Mouse (Mus musculus) embryo, embryonic 9.5 days (tissue): ENCODE results near the gene Slc9c1.
A peak's percentile ranks its signal among the peaks of the same experiment; 100 is the strongest.
"Not testable (repeated sequence)": the region's sequence is repeated elsewhere in the genome, so short reads cannot be mapped to it uniquely, and the experiment has no call there.

Experiments
- DNase-seq: peaks from one replicate; pipeline ENCODE4 v3.0.0-alpha.2; 2017; ENCODE audit errors: extremely low spot score

The Slc9c1 gene

GRCm38 (mm10) chr16:45535009-45535408, at the start of gene Slc9c1:
Slc9c1 (plus strand) TSS chr16:45535309.
- DNase-seq, result no peak

GRCm38 (mm10) chr16:45492927-45493326, 42.2 kb upstream of the Slc9c1 start, which contains the start of gene Gm609:
Gm609 (minus strand) TSS chr16:45492969.
- no peak for DNase-seq

DNA sequence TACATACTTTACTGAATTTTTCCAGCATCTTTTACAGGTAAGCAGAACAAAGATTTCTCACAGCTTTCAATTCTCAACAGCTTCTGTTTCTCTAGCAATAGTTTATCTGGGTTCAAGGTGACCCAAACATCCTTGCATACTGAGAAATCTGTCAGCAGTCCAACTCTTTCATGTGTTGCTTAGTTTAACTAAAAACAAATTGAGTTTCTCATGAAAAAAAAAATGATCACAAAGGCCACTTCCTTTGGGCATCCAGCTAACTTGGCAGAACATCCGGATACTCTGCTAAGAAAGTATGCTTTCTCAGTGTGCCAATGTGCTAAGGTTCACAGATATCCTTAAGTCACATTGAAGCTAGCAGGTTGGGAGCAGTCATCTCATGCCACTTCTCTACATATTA, 39.8 kb upstream of the Slc9c1 start:
- DNase-seq, result no peak

DNA sequence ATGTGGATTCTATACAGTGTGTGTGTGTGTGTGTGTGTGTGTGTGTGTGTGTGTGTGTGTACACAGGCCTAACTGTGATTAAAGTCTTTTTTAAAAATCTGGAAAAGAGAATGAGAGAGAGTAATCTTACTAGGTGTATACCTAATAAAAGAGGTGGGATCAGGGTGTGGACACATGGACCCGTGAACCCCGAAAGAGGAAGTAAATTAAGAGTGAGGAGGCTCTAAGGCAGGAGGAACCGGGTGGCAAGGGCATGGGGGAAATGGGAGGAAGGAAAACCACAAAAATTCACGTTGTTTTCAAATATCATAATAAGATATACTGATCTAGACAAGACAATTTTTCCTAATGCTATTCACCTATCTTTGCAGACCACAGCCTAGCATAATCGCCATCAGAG, 9.6 kb upstream of the Slc9c1 start:
- no peak for DNase-seq

DNA sequence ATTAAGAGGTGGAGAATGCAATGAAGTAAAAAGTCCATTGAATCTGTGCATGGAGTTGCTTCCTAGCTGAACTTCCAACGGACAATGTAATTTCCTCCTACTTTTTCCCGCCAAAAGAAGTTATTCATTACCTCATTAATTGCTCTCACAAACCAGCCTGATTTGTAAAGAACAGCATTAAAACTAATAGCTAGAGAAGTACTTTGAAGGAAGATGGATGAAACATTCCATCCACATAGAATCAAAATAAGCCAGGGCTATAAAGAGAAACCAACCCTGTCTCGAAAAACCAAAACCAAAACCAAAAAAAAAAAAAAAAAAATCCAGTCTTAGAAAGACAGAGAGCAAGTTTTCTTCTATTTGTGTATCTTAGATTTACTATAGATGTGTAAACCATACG, 3.2 kb upstream of the Slc9c1 start, which contains the start of gene Gm17783:
Gene Gm17783, minus strand, starts transcription at position 101 of the 400 bp plus-strand sequence.
- DNase-seq, result no peak

DNA sequence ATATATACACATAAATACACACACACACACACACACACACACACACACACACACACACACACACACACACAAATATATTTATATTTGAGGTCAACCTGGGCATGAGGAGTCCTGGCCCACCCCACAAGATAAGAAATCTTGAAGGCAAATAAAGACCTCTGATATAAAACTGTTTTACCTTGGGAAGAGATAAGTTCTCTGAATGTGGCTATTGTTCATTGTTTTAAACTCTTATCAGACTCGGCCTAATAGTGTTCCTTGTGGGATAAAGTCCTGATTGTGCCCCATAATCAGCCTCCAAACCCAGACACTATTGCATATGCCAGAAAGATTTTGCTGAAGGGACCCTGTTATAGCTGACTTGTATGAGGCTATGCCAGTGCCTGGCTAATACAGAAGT, 3.2 kb downstream of the Slc9c1 start:
- not testable (repeated sequence) for DNase-seq

- no peak for DNase-seq
Observed at GRCm38 (mm10) chr16:45542108-45542507, 7.0 kb downstream of the Slc9c1 start.

DNA sequence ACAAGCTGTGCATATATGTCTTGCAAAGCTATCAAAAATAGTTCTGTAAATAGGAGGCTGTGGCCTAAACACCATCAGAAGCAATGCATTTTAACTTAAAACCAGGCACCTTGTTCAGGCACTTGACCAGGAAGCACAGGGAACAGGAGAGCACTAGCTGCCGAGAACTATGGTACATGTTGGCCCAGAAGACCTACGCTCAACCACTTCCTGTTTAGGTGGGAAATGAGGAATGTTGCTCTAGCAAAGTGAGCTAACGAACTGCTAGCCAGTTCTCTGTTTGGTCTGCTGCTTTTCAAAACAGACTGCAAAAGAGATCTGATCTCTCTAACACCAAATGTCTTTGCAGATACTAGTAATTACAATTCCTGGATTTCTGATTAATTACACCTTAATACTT, 9.2 kb downstream of the Slc9c1 start:
- no peak for DNase-seq

DNA sequence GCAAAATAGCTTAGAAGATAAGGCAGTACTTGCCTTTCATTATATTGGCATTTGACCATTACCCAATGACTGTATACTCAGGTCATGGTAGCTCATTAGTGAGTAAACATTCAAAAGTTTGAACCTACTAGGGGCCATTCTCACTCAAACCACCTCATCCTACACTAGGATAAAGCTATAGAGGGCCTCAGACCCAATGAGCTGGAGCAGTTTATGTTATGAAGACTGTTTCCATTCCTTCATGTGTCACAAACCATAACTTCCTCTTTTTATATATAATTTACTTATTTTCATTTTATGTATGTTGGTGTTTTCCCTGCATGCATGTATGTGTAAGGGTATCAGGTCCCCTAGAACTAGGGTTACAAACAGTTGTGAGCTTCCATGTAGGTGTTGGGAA, 12.9 kb downstream of the Slc9c1 start:
- DNase-seq, result no peak

- DNase-seq, result no peak
Observed at GRCm38 (mm10) chr16:45551579-45551978, 16.5 kb downstream of the Slc9c1 start.

DNA sequence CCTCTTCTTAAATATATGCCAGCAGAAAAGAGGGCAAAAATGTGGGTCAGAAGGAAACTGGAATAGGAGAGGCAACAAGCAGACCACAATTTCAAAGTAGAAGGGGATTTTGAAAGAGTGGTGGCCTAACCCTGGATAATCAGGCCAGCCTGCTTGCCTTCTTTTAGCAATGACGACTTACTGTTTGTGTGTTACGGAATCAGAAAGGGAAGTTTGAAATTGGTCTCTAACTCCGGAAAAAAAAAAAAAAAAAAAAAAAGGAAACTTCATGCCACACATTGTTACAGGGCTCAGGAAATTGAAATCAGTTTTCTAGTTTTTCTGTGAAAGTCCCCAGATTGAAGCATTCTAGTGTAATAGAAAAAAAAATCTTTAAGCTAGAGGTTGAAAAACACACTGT, 26.6 kb downstream of the Slc9c1 start:
- no peak for DNase-seq

DNA sequence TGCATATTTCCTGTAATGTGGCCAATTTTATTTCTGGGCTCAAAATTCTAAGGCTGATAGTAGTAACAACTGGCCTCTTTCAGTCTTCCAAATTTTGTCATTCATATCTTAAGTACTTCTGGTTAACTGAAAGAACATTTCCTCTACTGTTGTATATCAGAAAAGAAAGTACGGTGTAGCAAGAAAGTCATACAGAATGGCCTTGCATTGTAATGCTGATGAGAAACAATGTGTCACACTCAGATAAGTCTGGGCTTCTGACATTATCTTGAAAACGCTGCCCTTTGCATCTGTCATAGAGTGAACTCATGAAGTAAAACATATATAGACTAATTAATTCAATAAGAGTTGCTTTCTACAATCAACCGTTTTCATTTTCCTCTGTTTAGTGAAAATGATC, 37.2 kb downstream of the Slc9c1 start:
- no peak for DNase-seq

DNA sequence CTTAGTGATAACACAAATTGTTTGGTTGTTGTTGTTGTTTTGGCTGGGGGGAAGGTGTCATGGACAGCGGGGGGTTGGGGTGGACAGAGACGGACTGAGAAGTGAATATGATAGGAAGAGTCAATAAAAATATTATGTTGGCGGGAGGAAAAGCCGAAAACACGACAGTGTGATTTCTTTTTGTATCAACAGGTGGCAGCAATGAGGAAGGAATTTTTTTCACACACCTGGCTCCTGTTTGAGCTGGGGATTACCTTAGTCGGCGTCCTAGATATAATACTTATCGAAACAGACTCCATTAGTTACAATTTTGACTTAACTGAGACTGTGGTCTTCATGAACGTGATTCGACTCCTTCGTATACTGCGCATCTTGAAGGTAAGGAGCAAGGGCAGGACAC, 44.8 kb downstream of the Slc9c1 start:
- no peak for DNase-seq

DNA sequence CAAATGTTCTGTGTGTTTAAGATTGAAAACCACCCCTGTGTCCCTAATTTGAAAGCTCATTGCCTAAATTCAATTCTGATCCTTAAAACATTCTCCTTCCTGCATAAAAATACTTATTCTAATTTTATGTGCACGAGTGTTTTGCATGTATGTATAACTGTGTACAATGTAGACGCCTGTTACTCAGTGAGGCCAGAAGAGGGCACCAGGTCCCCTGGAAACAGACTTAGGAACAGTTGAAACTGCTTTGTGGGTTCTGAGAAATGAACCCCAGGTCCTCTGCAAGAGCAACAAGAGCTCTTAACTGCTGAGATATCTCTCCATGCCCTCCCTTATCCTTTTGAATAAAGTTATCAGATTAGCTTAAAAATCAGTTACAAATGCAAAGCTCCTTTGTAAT, 47.4 kb downstream of the Slc9c1 start:
- DNase-seq, result no peak

DNA sequence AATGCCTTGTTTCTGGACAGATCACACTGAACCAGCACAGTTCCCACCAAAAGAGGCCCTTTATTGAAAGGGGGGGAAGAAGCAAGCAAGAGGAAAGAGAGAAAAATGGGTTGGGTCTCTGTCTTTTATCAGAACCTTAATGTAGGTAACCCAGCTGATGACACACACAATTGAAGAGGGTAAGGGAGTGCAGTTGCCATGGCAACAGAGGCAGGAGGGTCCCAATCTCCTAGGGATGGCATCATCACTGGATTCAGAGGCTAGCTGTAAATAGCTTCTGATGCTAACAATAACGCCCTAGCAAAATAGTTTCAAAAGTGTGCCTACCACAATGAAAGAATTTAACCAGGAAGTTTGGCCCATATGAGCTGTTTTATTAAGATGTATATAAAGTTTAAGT, 58.5 kb downstream of the Slc9c1 start:
- no peak for DNase-seq

DNA sequence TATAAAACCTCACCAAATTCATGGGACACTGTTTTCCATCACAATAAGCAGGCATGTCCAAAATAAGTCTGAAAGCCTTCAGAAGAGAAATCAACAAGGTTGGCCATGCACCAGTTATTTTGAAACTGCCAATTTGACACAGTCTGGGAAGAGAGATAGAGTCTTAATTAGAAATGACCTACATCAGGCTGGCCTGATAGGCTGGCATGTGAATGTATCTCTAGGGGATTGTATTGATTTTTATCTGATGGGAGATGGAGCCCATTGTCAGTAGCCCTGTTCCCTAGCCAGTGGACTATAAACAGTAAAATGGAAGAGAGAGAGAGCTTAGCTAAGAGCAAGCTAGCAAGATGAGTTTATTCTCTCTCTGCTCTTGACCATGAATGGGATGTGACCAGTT, 60.4 kb downstream of the Slc9c1 start:
- no peak for DNase-seq

DNA sequence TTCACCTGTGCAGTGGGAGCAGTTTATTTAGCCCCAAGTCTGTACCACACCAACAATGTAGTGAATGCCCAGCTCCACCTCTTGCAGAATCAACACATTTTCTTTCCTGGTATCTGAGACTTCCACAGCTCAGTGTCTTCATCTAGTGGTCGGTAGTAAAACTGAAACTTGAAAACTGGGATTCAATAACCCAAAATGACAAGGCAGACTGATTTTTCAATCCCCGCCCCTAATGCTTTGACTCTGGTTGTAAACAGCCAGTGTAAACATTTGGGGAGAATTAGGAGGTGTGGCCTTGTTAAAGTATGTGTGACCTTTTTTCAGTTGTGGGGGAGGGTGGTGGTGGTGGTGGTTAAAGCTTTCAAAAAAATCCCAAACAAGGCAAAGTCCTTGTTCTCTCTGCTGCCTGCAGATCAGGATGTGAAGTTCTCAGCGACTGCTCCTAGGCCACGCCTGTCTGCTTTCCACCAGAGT, 73.4 kb downstream of the Slc9c1 start:
- DNase-seq, result no peak

DNA sequence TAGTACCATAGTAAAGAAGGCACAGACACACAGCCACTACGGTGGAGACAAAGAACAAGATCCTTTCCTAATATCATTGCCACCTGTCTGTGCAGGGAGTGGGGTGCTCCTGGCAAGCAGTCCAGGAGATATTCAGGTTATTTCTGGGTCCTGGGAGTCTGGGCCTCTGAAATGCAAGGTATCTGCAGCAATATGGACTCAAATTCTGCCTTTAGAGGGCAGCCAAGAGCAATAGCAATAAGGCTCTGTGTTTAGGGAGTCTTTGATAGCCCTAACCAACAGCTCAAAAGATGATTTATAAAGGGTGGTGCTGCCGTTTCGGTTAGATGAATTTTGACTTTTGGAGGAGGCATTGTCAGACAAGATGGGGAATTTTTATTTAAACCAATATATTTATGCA, 74.2 kb downstream of the Slc9c1 start:
- DNase-seq, result peak; percentile 10

GRCm38 (mm10) chr16:45610267-45610666, 75.2 kb downstream of the Slc9c1 start, which contains the start of gene Gcsam:
Gcsam (plus strand) TSS chr16:45610380.
- DNase-seq, result no peak

GRCm38 (mm10) chr16:45613247-45613646, 78.1 kb downstream of the Slc9c1 start:
- no peak for DNase-seq

DNA sequence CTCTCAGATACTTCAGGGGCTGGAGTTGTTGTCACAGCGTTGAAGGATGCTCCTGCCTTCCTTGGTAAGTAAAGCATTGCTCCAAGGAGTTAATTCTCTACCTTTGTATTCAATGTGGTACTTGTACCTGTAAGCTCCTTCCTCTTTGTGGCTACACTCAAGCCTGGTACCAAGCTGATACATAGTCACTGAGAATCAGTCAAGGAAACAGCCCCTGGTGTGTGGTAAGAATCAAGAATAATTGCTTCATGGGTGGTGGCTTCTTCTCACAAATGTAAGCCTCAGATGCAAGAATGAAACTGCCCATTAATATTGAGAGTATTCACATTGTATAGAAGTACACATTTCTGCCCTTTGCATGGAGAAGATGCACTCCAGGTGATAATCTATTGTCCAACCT, 80.8 kb downstream of the Slc9c1 start:
- no peak for DNase-seq

- no peak for DNase-seq
Observed at GRCm38 (mm10) chr16:45619751-45620375, 84.8 kb downstream of the Slc9c1 start.

- DNase-seq, result no peak
Observed at GRCm38 (mm10) chr16:45623230-45623629, 88.1 kb downstream of the Slc9c1 start.

- DNase-seq, result no peak
Observed at GRCm38 (mm10) chr16:45624791-45625190, 89.7 kb downstream of the Slc9c1 start.
